Mouse (Mus musculus): ENCODE results near the gene Tie1. TPM values are rescaled to one million over a fixed set of nuclear protein-coding genes. Genes with fewer than 3 reads are reported as not detected.

Tie1 gene
- total RNA-seq, 1 experiment: 1.0 TPM

- Histone ChIP-seq H3K9me3 (ENCODE audit: control insufficient read depth, insufficient read depth, low read depth, low read length) (no peaks in the 10 kb centered on the region), H3K4me1 (ENCODE audit: control insufficient read depth in 2 of 2, insufficient read depth in 2 of 2, low read length in 2 of 2, poor library complexity in 1 of 2) (peaks cover 0 to 19% of the 10 kb centered on the region in 2 experiments; a peak in 2 of 4 replicates), H3K36me3 (ENCODE audit: control insufficient read depth, insufficient read depth, low read length, poor library complexity, severe bottlenecking) (peaks cover 6% of the 10 kb centered on the region; the same call in 1 of the 2 replicates), H3K9ac (ENCODE audit: insufficient read depth, low read depth, low read length, poor library complexity, severe bottlenecking) (no peak overlapping the region), H3K27ac (ENCODE audit: insufficient read depth, low read depth, low read length, poor library complexity, severe bottlenecking) (no peak overlapping the region), H3K4me3 (ENCODE audit: insufficient read depth in 1 of 2, low read depth in 1 of 2, low read length in 2 of 2, poor library complexity in 1 of 2, severe bottlenecking in 1 of 2) (no peak overlapping the region)
- in situ Hi-C loops (cut with MboI; ENCODE audit: low sequenced_read_pairs in 2 of 2, unreplicated experiment in 2 of 2): no loop called here
- no peak for DNase-seq (ENCODE audit: low read depth, low spot score)
- TF ChIP-seq MAFK (IDR thresholded peaks at IDR 0.05; ENCODE audit: insufficient read depth, low read depth, low read length): no peak
- no peak for TF ChIP-seq CHD2 (IDR thresholded peaks at IDR 0.05; ENCODE audit: low read depth, low read length)
- no peak for TF ChIP-seq HCFC1 (IDR thresholded peaks at IDR 0.05; ENCODE audit: borderline replicate concordance, insufficient read depth, low read length)
- TF ChIP-seq ZC3H11A (IDR thresholded peaks at IDR 0.05; ENCODE audit: borderline replicate concordance, low read depth, low read length): no peak
- TF ChIP-seq ZNF384 (IDR thresholded peaks at IDR 0.05; ENCODE audit: low read depth, low read length): no peak
Observed at GRCm38 (mm10) chr4:118425374-118425773, 64.5 kb downstream of the Tie1 start.

GRCm38 (mm10) chr4:118424541-118425160 lies 65.2 kb downstream of the Tie1 start:
- no peak for DNase-seq (ENCODE audit: low read depth, low spot score)
- no peak overlapping the region for H3K4me3 ChIP-seq (ENCODE audit: insufficient read depth in 1 of 2, low read depth in 1 of 2, low read length in 2 of 2, poor library complexity in 1 of 2, severe bottlenecking in 1 of 2)
- H3K36me3 ChIP-seq (ENCODE audit: control insufficient read depth, insufficient read depth, low read length, poor library complexity, severe bottlenecking): peaks cover 2% of the 10 kb centered on the region
- H3K4me1 ChIP-seq (ENCODE audit: control insufficient read depth in 2 of 2, insufficient read depth in 2 of 2, low read length in 2 of 2, poor library complexity in 1 of 2): peaks cover 0 to 13% of the 10 kb centered on the region in 2 experiments; a peak in 2 of 4 replicates
- H3K27ac ChIP-seq (ENCODE audit: insufficient read depth, low read depth, low read length, poor library complexity, severe bottlenecking): no peak overlapping the region
- H3K9ac ChIP-seq (ENCODE audit: insufficient read depth, low read depth, low read length, poor library complexity, severe bottlenecking): no peak overlapping the region
- in situ Hi-C loops (cut with MboI; ENCODE audit: low sequenced_read_pairs in 2 of 2, unreplicated experiment in 2 of 2): no loop called here
- TF ChIP-seq ZNF384 (IDR thresholded peaks at IDR 0.05; ENCODE audit: low read depth, low read length): no peak
- no peak for TF ChIP-seq ZC3H11A (IDR thresholded peaks at IDR 0.05; ENCODE audit: borderline replicate concordance, low read depth, low read length)
- H3K9me3 ChIP-seq (ENCODE audit: control insufficient read depth, insufficient read depth, low read depth, low read length): no peaks in the 10 kb centered on the region

GRCm38 (mm10) chr4:118421384-118421783 lies 68.5 kb downstream of the Tie1 start:
- DNase-seq (ENCODE audit: low read depth, low spot score): no peak
- no peak overlapping the region for H3K9ac ChIP-seq (ENCODE audit: insufficient read depth, low read depth, low read length, poor library complexity, severe bottlenecking)
- peaks cover 5% of the 10 kb centered on the region for H3K36me3 ChIP-seq (ENCODE audit: control insufficient read depth, insufficient read depth, low read length, poor library complexity, severe bottlenecking)
- TF ChIP-seq HCFC1 (IDR thresholded peaks at IDR 0.05; ENCODE audit: borderline replicate concordance, insufficient read depth, low read length): no peak
- no peak for TF ChIP-seq ZNF384 (IDR thresholded peaks at IDR 0.05; ENCODE audit: low read depth, low read length)
- no peak for TF ChIP-seq ZC3H11A (IDR thresholded peaks at IDR 0.05; ENCODE audit: borderline replicate concordance, low read depth, low read length)
- TF ChIP-seq CHD2 (IDR thresholded peaks at IDR 0.05; ENCODE audit: low read depth, low read length): no peak
- no peak for TF ChIP-seq MAFK (IDR thresholded peaks at IDR 0.05; ENCODE audit: insufficient read depth, low read depth, low read length)
- no peaks in the 10 kb centered on the region for H3K4me1 ChIP-seq (ENCODE audit: control insufficient read depth in 2 of 2, insufficient read depth in 2 of 2, low read length in 2 of 2, poor library complexity in 1 of 2)
- no peaks in the 10 kb centered on the region for H3K9me3 ChIP-seq (ENCODE audit: control insufficient read depth, insufficient read depth, low read depth, low read length)
- no peak overlapping the region for H3K27ac ChIP-seq (ENCODE audit: insufficient read depth, low read depth, low read length, poor library complexity, severe bottlenecking)
- in situ Hi-C loops (cut with MboI; ENCODE audit: low sequenced_read_pairs in 2 of 2, unreplicated experiment in 2 of 2): no loop called here
- no peak overlapping the region for H3K4me3 ChIP-seq (ENCODE audit: insufficient read depth in 1 of 2, low read depth in 1 of 2, low read length in 2 of 2, poor library complexity in 1 of 2, severe bottlenecking in 1 of 2)

Other genes starting within 250 kb of the Tie1 start
- 226 and 491 TPM in 2 replicates for gene Ptprf, start 198.7 kb downstream of the Tie1 start, total RNA-seq (2012; rRNA removed)
- gene Szt2, start 80.8 kb downstream of the Tie1 start, total RNA-seq (2012; rRNA removed): 17.4 and 26.6 TPM in 2 replicates
- 56.5 and 74.1 TPM in 2 replicates for gene Med8, start 80.7 kb downstream of the Tie1 start, total RNA-seq (2012; rRNA removed)
- gene Elovl1, start 62.0 kb downstream of the Tie1 start, total RNA-seq (2012; rRNA removed): 33.4 and 36.0 TPM in 2 replicates
- 296 and 322 TPM in 2 replicates for gene Cdc20, start 52.7 kb downstream of the Tie1 start, total RNA-seq (2012; rRNA removed)
- not detected in 2 replicates for gene Mpl, start 32.5 kb downstream of the Tie1 start, total RNA-seq (2012; rRNA removed)
- 3.2 and 8.8 TPM in 2 replicates for gene 2610528J11Rik, start 36.9 kb upstream of the Tie1 start, total RNA-seq (2012; rRNA removed)
- 12.0 and 19.1 TPM in 2 replicates for gene Tmem125, start 54.0 kb upstream of the Tie1 start, total RNA-seq (2012; rRNA removed)
- 0.16 and 0.18 TPM in 2 replicates for gene Cfap57, start 130.7 kb upstream of the Tie1 start, total RNA-seq (2012; rRNA removed)
- 165 and 182 TPM in 2 replicates for gene Ebna1bp2, start 130.7 kb upstream of the Tie1 start, total RNA-seq (2012; rRNA removed)
- gene Olfr62, start 168.9 kb upstream of the Tie1 start, total RNA-seq (2012; rRNA removed): not detected in 2 replicates
- not detected in 2 replicates for gene Olfr1342, start 202.7 kb upstream of the Tie1 start, total RNA-seq (2012; rRNA removed)
- 0.04 TPM in 1 of 2 replicates, not detected in the other for gene Olfr1341, start 213.5 kb upstream of the Tie1 start, total RNA-seq (2012; rRNA removed)
- gene Olfr1340, start 230.1 kb upstream of the Tie1 start, total RNA-seq (2012; rRNA removed): not detected in 2 replicates
- not detected in 2 replicates for gene Olfr1339, start 242.1 kb upstream of the Tie1 start, total RNA-seq (2012; rRNA removed)